Mouse (Mus musculus): ENCODE data around the gene Git1. TPM values are rescaled to one million over a fixed set of nuclear protein-coding genes. Genes with fewer than 3 reads are reported as not detected.
A peak's percentile ranks its signal among the peaks of the same experiment; 100 is the strongest.

Git1 gene
- polyA plus RNA-seq (2015; fragmentation: Nextera tagmentation; extraction: Ambion mirVana) = 11.5 and 14.1 TPM in 2 replicates

GRCm38 (mm10) chr11:77493512-77494343, at the start of gene Git1:
Gene Git1, plus strand, starts transcription at chr11:77493562.
- peak within 1 kb of the TSS; percentile 95 for H3K27ac ChIP-seq (replicated peaks)
- H3K4me2 ChIP-seq = peak within 1 kb of the TSS; percentile 89
- H3K9ac ChIP-seq = peak within 1 kb of the TSS; percentile 98
- H3K4me1 ChIP-seq (replicated peaks) = peaks cover 73% of the 10 kb centered on the region
- no peaks in the 10 kb centered on the region for H3K27me3 ChIP-seq
- H3K36me3 ChIP-seq = no peaks in the 10 kb centered on the region
- ATAC-seq (ENCODE audit: low read depth) = no peak
- under 1% methylated on average over 58 of the region's 74 CpGs for WGBS
- peak within 1 kb of the TSS; percentile 89 for H3K4me3 ChIP-seq
- no peaks in the 10 kb centered on the region for H3K9me3 ChIP-seq

- H3K27ac ChIP-seq (replicated peaks) = no peak overlapping the region
- peaks cover 38% of the 10 kb centered on the region for H3K36me3 ChIP-seq
- 82% methylated on average over 2 of the region's 2 CpGs for WGBS
- no peak overlapping the region for H3K4me2 ChIP-seq
- H3K9me3 ChIP-seq = no peaks in the 10 kb centered on the region
- no peak for ATAC-seq (ENCODE audit: low read depth)
- H3K4me1 ChIP-seq (replicated peaks) = no peaks in the 10 kb centered on the region
- no peak overlapping the region for H3K4me3 ChIP-seq
- no peaks in the 10 kb centered on the region for H3K27me3 ChIP-seq
- no peak overlapping the region for H3K9ac ChIP-seq
Observed at GRCm38 (mm10) chr11:77444939-77445338, 48.4 kb upstream of the Git1 start.

- 67% methylated on average over 6 of the region's 6 CpGs for WGBS
- ATAC-seq (ENCODE audit: low read depth) = no peak
Observed at GRCm38 (mm10) chr11:77446628-77447041, 46.7 kb upstream of the Git1 start.

GRCm38 (mm10) chr11:77449224-77449623, 44.1 kb upstream of the Git1 start:
- H3K27me3 ChIP-seq = no peaks in the 10 kb centered on the region
- no peaks in the 10 kb centered on the region for H3K4me1 ChIP-seq (replicated peaks)
- no peak for ATAC-seq (ENCODE audit: low read depth)
- no peak overlapping the region for H3K27ac ChIP-seq (replicated peaks)
- H3K36me3 ChIP-seq = peaks cover 38% of the 10 kb centered on the region
- H3K9me3 ChIP-seq = no peaks in the 10 kb centered on the region
- 91% methylated on average over 7 of the region's 7 CpGs for WGBS
- H3K4me2 ChIP-seq = no peak overlapping the region
- H3K9ac ChIP-seq = no peak overlapping the region
- no peak overlapping the region for H3K4me3 ChIP-seq

More at GRCm38 (mm10) chr11:77446628-77447041, 46.7 kb upstream of the Git1 start:
- Histone ChIP-seq H3K4me2 (no peak overlapping the region), H3K9me3 (no peaks in the 10 kb centered on the region), H3K36me3 (peaks cover 42% of the 10 kb centered on the region), H3K27me3 (no peaks in the 10 kb centered on the region), H3K4me1 (replicated peaks) (no peaks in the 10 kb centered on the region), H3K27ac (replicated peaks) (no peak overlapping the region), H3K4me3 (no peak overlapping the region), H3K9ac (no peak overlapping the region)

GRCm38 (mm10) chr11:77451670-77452069, 41.7 kb upstream of the Git1 start:
- WGBS = 94% methylated on average over 2 of the region's 2 CpGs
- Histone ChIP-seq H3K4me1 (replicated peaks) (no peaks in the 10 kb centered on the region), H3K4me2 (no peak overlapping the region), H3K9me3 (no peaks in the 10 kb centered on the region), H3K4me3 (no peak overlapping the region), H3K36me3 (peaks cover 50% of the 10 kb centered on the region), H3K9ac (no peak overlapping the region), H3K27me3 (no peaks in the 10 kb centered on the region), H3K27ac (replicated peaks) (no peak overlapping the region)
- ATAC-seq (ENCODE audit: low read depth) = no peak

- no peak for ATAC-seq (ENCODE audit: low read depth)
- H3K27me3 ChIP-seq = no peaks in the 10 kb centered on the region
- peaks cover 59% of the 10 kb centered on the region for H3K36me3 ChIP-seq
- no peaks in the 10 kb centered on the region for H3K4me1 ChIP-seq (replicated peaks)
- no peaks in the 10 kb centered on the region for H3K9me3 ChIP-seq
- no peak overlapping the region for H3K9ac ChIP-seq
- H3K4me3 ChIP-seq = no peak overlapping the region
- H3K27ac ChIP-seq (replicated peaks) = no peak overlapping the region
- H3K4me2 ChIP-seq = no peak overlapping the region
- WGBS = 91% methylated on average over 2 of the region's 2 CpGs
Observed at GRCm38 (mm10) chr11:77453388-77453787, 40.0 kb upstream of the Git1 start.

GRCm38 (mm10) chr11:77455770-77456510, 37.4 kb upstream of the Git1 start:
- Histone ChIP-seq H3K27me3 (peaks cover 17% of the 10 kb centered on the region), H3K9ac (no peak overlapping the region), H3K4me2 (no peak overlapping the region), H3K9me3 (no peaks in the 10 kb centered on the region), H3K27ac (replicated peaks) (no peak overlapping the region), H3K36me3 (peaks cover 36% of the 10 kb centered on the region), H3K4me3 (no peak overlapping the region), H3K4me1 (replicated peaks) (no peaks in the 10 kb centered on the region)
- no peak for ATAC-seq (ENCODE audit: low read depth)
- 79% methylated on average over 9 of the region's 9 CpGs for whole genome bisulfite sequencing

GRCm38 (mm10) chr11:77456866-77457265, 36.5 kb upstream of the Git1 start:
- no peak for ATAC-seq (ENCODE audit: low read depth)
- H3K9ac ChIP-seq = no peak overlapping the region

GRCm38 (mm10) chr11:77461856-77462255, 31.5 kb upstream of the Git1 start:
- Histone ChIP-seq H3K27ac (replicated peaks) (no peak overlapping the region), H3K36me3 (peaks cover 9% of the 10 kb centered on the region), H3K27me3 (peaks cover 77% of the 10 kb centered on the region), H3K9me3 (no peaks in the 10 kb centered on the region), H3K4me2 (peak overlapping the region; percentile 99), H3K4me1 (replicated peaks) (peaks cover 14% of the 10 kb centered on the region), H3K9ac (peak overlapping the region; percentile 69), H3K4me3 (peak overlapping the region; percentile 53)
- WGBS = 3% methylated on average over 6 of the region's 6 CpGs
- ATAC-seq (ENCODE audit: low read depth) = 0 out of 2 replicates have a peak, but pooled peaks have one; percentile 9

More at GRCm38 (mm10) chr11:77456866-77457265, 36.5 kb upstream of the Git1 start:
- Histone ChIP-seq H3K36me3 (peaks cover 33% of the 10 kb centered on the region), H3K27me3 (peaks cover 27% of the 10 kb centered on the region), H3K4me2 (no peak overlapping the region), H3K4me1 (replicated peaks) (peaks cover 2% of the 10 kb centered on the region), H3K27ac (replicated peaks) (no peak overlapping the region), H3K9me3 (no peaks in the 10 kb centered on the region), H3K4me3 (no peak overlapping the region)
- 83% methylated on average over 6 of the region's 6 CpGs for WGBS

- peaks cover 16% of the 10 kb centered on the region for H3K4me1 ChIP-seq (replicated peaks)
- H3K27ac ChIP-seq (replicated peaks) = no peak within 1 kb of the TSS
- H3K4me2 ChIP-seq = peak within 1 kb of the TSS; percentile 99
- peak within 1 kb of the TSS; percentile 53 for H3K4me3 ChIP-seq
- peak within 1 kb of the TSS; percentile 69 for H3K9ac ChIP-seq
- peaks cover 9% of the 10 kb centered on the region for H3K36me3 ChIP-seq
- WGBS = 1% methylated on average over 68 of the region's 73 CpGs
- peaks cover 83% of the 10 kb centered on the region for H3K27me3 ChIP-seq
- no peaks in the 10 kb centered on the region for H3K9me3 ChIP-seq
- ATAC-seq (ENCODE audit: low read depth) = peak; percentile 60; the same call in 1 of the 2 replicates
Observed at GRCm38 (mm10) chr11:77462283-77463100, 30.9 kb upstream of the Git1 start, which contains the start of gene Coro6. Gene Coro6, plus strand, starts transcription at chr11:77462411.

- WGBS = 49% methylated on average over 8 of the region's 8 CpGs
- Histone ChIP-seq H3K27ac (replicated peaks) (no peak overlapping the region), H3K9me3 (no peaks in the 10 kb centered on the region), H3K4me1 (replicated peaks) (peaks cover 21% of the 10 kb centered on the region), H3K4me3 (0 out of 2 replicates have a peak overlapping the region, but pooled peaks have one; percentile 53), H3K27me3 (peaks cover 89% of the 10 kb centered on the region), H3K9ac (no peak overlapping the region), H3K36me3 (0 out of 2 replicates have a peak, but pooled peaks cover 3% of the 10 kb centered on the region), H3K4me2 (peak overlapping the region; percentile 99)
- no peak for ATAC-seq (ENCODE audit: low read depth)
Observed at GRCm38 (mm10) chr11:77463101-77463445, 30.3 kb upstream of the Git1 start.
